27 mouse cellular contexts compared by ENCODE assay signal in the genomic region with DNA sequence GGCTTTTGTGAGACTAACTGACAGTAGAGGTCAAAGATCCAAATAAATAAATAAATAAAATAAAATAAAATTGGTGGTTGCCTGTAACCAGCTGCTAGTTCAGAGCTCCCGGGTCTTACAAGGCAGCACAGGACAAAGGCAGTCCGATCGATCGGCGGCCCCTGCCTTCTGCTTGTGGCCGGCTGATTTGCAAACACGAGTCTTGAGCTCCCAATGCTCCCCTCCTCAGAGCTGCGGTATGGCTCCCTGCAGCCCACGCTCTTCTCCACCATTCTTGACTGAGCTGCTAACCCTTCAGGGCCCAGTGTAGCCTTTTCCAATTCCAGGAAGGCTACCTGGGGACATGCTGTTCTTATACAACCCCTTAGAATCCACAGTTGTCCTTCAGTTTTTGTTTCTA. TPM values are rescaled to one million over a fixed set of nuclear protein-coding genes. Genes with fewer than 3 reads are reported as not detected.
DNase-seq lines count a peak whose midpoint lies in the region; ATAC-seq lines count a peak whose summit lies in the region.
"Had no signal": no experiment of that assay in that cellular context is flagged by ENCODE, and none has a peak within 500 bp of the region (broad histone marks: within the 10 kb centered on the region; RNA-seq: fewer than 3 reads in every experiment).

No protein-coding gene starts in this region.

- WGBS in intestine, embryonic 14.5 days: 65% methylated on average over 9 of the region's 9 CpGs
- 58% methylated on average over 9 of the region's 9 CpGs for WGBS in intestine, embryonic 16.5 days
- 89% methylated on average over 9 of the region's 9 CpGs for WGBS in kidney, embryonic 16.5 days
- WGBS in kidney, embryonic 14.5 days: 89% methylated on average over 9 of the region's 9 CpGs
- WGBS in neural tube, embryonic 13.5 days: 32% methylated on average over 9 of the region's 9 CpGs

- 0 out of 2 replicates have a peak, but pooled peaks have one; percentile 53 for ATAC-seq in intestine, embryonic 14.5 days (replicated peaks; ENCODE audit: low FRiP score, low TSS enrichment, low read depth)
- no peak for ATAC-seq in intestine, embryonic 16.5 days
- ATAC-seq in kidney, embryonic 16.5 days (ENCODE audit: low FRiP score, low TSS enrichment): no peak
- no peak for ATAC-seq in kidney, embryonic 14.5 days (ENCODE audit: low FRiP score, low TSS enrichment)
- no peak for ATAC-seq in neural tube, embryonic 13.5 days (ENCODE audit: low read depth)
- ATAC-seq: activated CD4-positive, CD25-positive, alpha-beta regulatory T cell, adult 4 months; forebrain, embryonic 13.5 days; forebrain, embryonic 16.5 days; hindbrain, embryonic 16.5 days had no signal

- H3K4me1 ChIP-seq in intestine, embryonic 14.5 days (replicated peaks; ENCODE audit: control insufficient read depth, insufficient read depth, low read length): no peaks in the 10 kb centered on the region
- no peaks in the 10 kb centered on the region; the same call in 1 of the 2 replicates for H3K4me1 ChIP-seq in intestine, embryonic 16.5 days (ENCODE audit: control insufficient read depth, insufficient read depth, low read length)
- no peaks in the 10 kb centered on the region for H3K4me1 ChIP-seq in kidney, embryonic 16.5 days (ENCODE audit: insufficient read depth, low read length)
- H3K4me1 ChIP-seq in kidney, embryonic 14.5 days (ENCODE audit: control insufficient read depth, insufficient read depth, low read length): 0 out of 2 replicates have a peak, but pooled peaks cover 3% of the 10 kb centered on the region
- peaks cover 12% of the 10 kb centered on the region; the same call in 1 of the 2 replicates for H3K4me1 ChIP-seq in neural tube, embryonic 13.5 days (replicated peaks)
- H3K4me1 ChIP-seq: forebrain, embryonic 10.5 days; forebrain, embryonic 13.5 days; hindbrain, embryonic 10.5 days; hindbrain, embryonic 13.5 days had no signal

- H3K27me3 ChIP-seq in intestine, embryonic 14.5 days (replicated peaks; ENCODE audit: control insufficient read depth, insufficient read depth, low read length): no peaks in the 10 kb centered on the region
- no peaks in the 10 kb centered on the region for H3K27me3 ChIP-seq in intestine, embryonic 16.5 days (replicated peaks; ENCODE audit: control insufficient read depth, insufficient read depth, low read length)
- H3K27me3 ChIP-seq in kidney, embryonic 16.5 days (ENCODE audit: insufficient read depth, low read length): no peaks in the 10 kb centered on the region
- no peaks in the 10 kb centered on the region for H3K27me3 ChIP-seq in kidney, embryonic 14.5 days (ENCODE audit: control insufficient read depth, insufficient read depth, low read length)
- no peaks in the 10 kb centered on the region for H3K27me3 ChIP-seq in neural tube, embryonic 13.5 days
- H3K27me3 ChIP-seq: forebrain, embryonic 13.5 days; heart, embryonic 12.5 days; heart, embryonic 15.5 days; hindbrain, embryonic 13.5 days had no signal

- no peak overlapping the region for H3K9ac ChIP-seq in intestine, embryonic 14.5 days (ENCODE audit: low read length)
- no peak overlapping the region for H3K9ac ChIP-seq in intestine, embryonic 16.5 days (ENCODE audit: low read depth, low read length)
- no peak overlapping the region for H3K9ac ChIP-seq in kidney, embryonic 16.5 days (replicated peaks; ENCODE audit: low read length)
- H3K9ac ChIP-seq in kidney, embryonic 14.5 days (ENCODE audit: low read depth, low read length): no peak overlapping the region
- H3K9ac ChIP-seq in neural tube, embryonic 13.5 days: no peak overlapping the region
- H3K9ac ChIP-seq: forebrain, embryonic 13.5 days; heart, embryonic 12.5 days; heart, embryonic 15.5 days; hindbrain, embryonic 13.5 days had no signal

- H3K4me2 ChIP-seq in intestine, embryonic 14.5 days (ENCODE audit: low read length): no peak overlapping the region
- H3K4me2 ChIP-seq in intestine, embryonic 16.5 days (ENCODE audit: low read depth, low read length): no peak overlapping the region
- H3K4me2 ChIP-seq in kidney, embryonic 16.5 days (replicated peaks; ENCODE audit: low read depth, low read length): no peak overlapping the region
- no peak overlapping the region for H3K4me2 ChIP-seq in kidney, embryonic 14.5 days (replicated peaks; ENCODE audit: low read depth, low read length)
- H3K4me2 ChIP-seq in neural tube, embryonic 13.5 days: no peak overlapping the region
- H3K4me2 ChIP-seq: forebrain, embryonic 13.5 days; heart, embryonic 12.5 days; heart, embryonic 15.5 days; hindbrain, embryonic 13.5 days had no signal

- peaks cover 79% of the 10 kb centered on the region for H3K36me3 ChIP-seq in intestine, embryonic 14.5 days (ENCODE audit: control insufficient read depth, insufficient read depth, low read length)
- peaks cover 12% of the 10 kb centered on the region; the same call in 1 of the 2 replicates for H3K36me3 ChIP-seq in intestine, embryonic 16.5 days (ENCODE audit: control insufficient read depth, insufficient read depth, low read length)
- H3K36me3 ChIP-seq in kidney, embryonic 16.5 days (ENCODE audit: insufficient read depth, low read length): peaks cover 54% of the 10 kb centered on the region
- H3K36me3 ChIP-seq in kidney, embryonic 14.5 days (ENCODE audit: control insufficient read depth, insufficient read depth, low read length): peaks cover 66% of the 10 kb centered on the region
- H3K36me3 ChIP-seq in neural tube, embryonic 13.5 days: peaks cover 79% of the 10 kb centered on the region

- no peak overlapping the region for H3K4me3 ChIP-seq in intestine, embryonic 14.5 days (ENCODE audit: low read depth, low read length)
- no peak overlapping the region for H3K4me3 ChIP-seq in intestine, embryonic 16.5 days (ENCODE audit: low read length)
- no peak overlapping the region for H3K4me3 ChIP-seq in kidney, embryonic 16.5 days (ENCODE audit: low read length)
- H3K4me3 ChIP-seq in kidney, embryonic 14.5 days (ENCODE audit: low read length): no peak overlapping the region
- H3K4me3 ChIP-seq in neural tube, embryonic 13.5 days: no peak overlapping the region
- H3K4me3 ChIP-seq: forebrain, embryonic 10.5 days; forebrain, embryonic 13.5 days; heart, embryonic 12.5 days; heart, embryonic 15.5 days; hindbrain, embryonic 10.5 days; hindbrain, embryonic 13.5 days had no signal

- no peaks in the 10 kb centered on the region for H3K9me3 ChIP-seq in intestine, embryonic 14.5 days (ENCODE audit: control insufficient read depth, low read length)
- no peaks in the 10 kb centered on the region for H3K9me3 ChIP-seq in intestine, embryonic 16.5 days (ENCODE audit: control insufficient read depth, low read length)
- no peaks in the 10 kb centered on the region for H3K9me3 ChIP-seq in kidney, embryonic 16.5 days (ENCODE audit: low read length)
- H3K9me3 ChIP-seq in kidney, embryonic 14.5 days (ENCODE audit: control insufficient read depth, low read length): no peaks in the 10 kb centered on the region
- no peaks in the 10 kb centered on the region for H3K9me3 ChIP-seq in neural tube, embryonic 13.5 days
- H3K9me3 ChIP-seq: forebrain, embryonic 10.5 days; forebrain, embryonic 13.5 days; heart, embryonic 12.5 days; heart, embryonic 15.5 days; hindbrain, embryonic 10.5 days; hindbrain, embryonic 13.5 days had no signal

- no peak overlapping the region for H3K27ac ChIP-seq in intestine, embryonic 14.5 days (ENCODE audit: low read depth)
- no peak overlapping the region for H3K27ac ChIP-seq in intestine, embryonic 16.5 days (ENCODE audit: low read length)
- peak overlapping the region; percentile 38; the same call in 1 of the 2 replicates for H3K27ac ChIP-seq in kidney, embryonic 16.5 days (ENCODE audit: low read length)
- no peak overlapping the region for H3K27ac ChIP-seq in kidney, embryonic 14.5 days (ENCODE audit: low read depth, low read length)
- 0 out of 2 replicates have a peak overlapping the region, but pooled peaks have one; percentile 13 for H3K27ac ChIP-seq in neural tube, embryonic 13.5 days (replicated peaks)
- H3K27ac ChIP-seq: forebrain, embryonic 10.5 days; forebrain, embryonic 13.5 days; heart, embryonic 15.5 days; hindbrain, embryonic 10.5 days; hindbrain, embryonic 13.5 days had no signal

- peak; percentile 5 for DNase-seq in embryo, embryonic 10.5 days (ENCODE audit: low spot score)
- no peak for DNase-seq in embryo, embryonic 10 days (ENCODE audit: low spot score)
- no peak for DNase-seq in intestine, embryonic 14.5 days (ENCODE audit: low spot score)
- no peak for DNase-seq in neural tube, embryonic 10.5 days (ENCODE audit: extremely low spot score, low spot score)
- DNase-seq: adrenal gland, adult 8-10 months; adrenal gland, postnatal 25 days; cerebellum, adult 11-12 months; cerebellum, adult 8-10 months; cerebellum, postnatal 10 days; cerebellum, postnatal 36 days; gastrocnemius, postnatal 10 days; gastrocnemius, postnatal 36 days; heart, postnatal 10 days; heart, postnatal 36 days had no signal

RNA-seq across cellular contexts. Expression of a gene that starts 31.8 kb away (rescaled TPM):
- polyA plus RNA-seq in intestine, embryonic 14.5 days (2014; fragmentation: Nextera tagmentation; extraction: Ambion mirVana): 74.5 and 78.9 TPM in 2 replicates
- polyA plus RNA-seq in intestine, embryonic 16.5 days (2015; fragmentation: Nextera tagmentation; extraction: Ambion mirVana): 57.6 and 63.1 TPM in 2 replicates
- polyA plus RNA-seq in kidney, embryonic 16.5 days (2015; fragmentation: Nextera tagmentation; extraction: Ambion mirVana): 77.2 and 79.5 TPM in 2 replicates
- polyA plus RNA-seq in kidney, embryonic 14.5 days (2014; fragmentation: Nextera tagmentation; extraction: Ambion mirVana): 85.8 and 96.5 TPM in 2 replicates
- polyA plus RNA-seq in neural tube, embryonic 13.5 days (2015; fragmentation: Nextera tagmentation; extraction: Ambion mirVana): 66.9 and 68.0 TPM in 2 replicates

Comparison
In these comparisons a context has a peak if more than half of its experiments do, and no peak if none do; other contexts are left out.
1. H3K27ac ChIP-seq: peak in kidney, embryonic 16.5 days (single experiment) and neural tube, embryonic 13.5 days (single experiment); none in intestine, embryonic 14.5 days (single experiment), intestine, embryonic 16.5 days (single experiment) and kidney, embryonic 14.5 days (single experiment).